Mouse (Mus musculus): ENCODE data around the gene Plac9a.

Gene Plac9a

DNA sequence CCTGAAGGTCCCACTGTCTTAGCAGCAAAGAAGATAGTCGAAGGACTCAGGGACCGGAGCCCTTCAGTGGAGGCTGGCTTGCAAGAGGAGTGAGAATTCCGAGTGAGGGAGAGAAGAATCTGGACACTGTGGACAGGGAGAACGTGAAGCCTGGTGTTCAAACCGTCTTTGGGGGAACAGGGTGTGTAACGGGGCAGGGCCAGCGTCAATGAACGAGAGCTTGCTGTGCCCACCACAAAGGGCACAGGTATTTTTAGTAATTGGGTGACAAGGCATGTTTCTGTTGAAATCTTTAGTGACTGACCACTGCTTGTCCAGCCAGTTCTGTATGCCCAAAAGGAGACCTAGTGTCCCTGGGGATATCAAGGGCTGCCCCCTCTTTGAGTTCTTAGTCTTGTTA lies 56.4 kb downstream of the Plac9a start:
- POLR2A ChIA-PET, result interaction anchor here in 2 of 4 experiments (1.1 to 6.1 kb wide), 6 partner anchors 11 to 23 kb away, joined by 3 to 63 read pairs (median 4); no protein-coding TSS in a partner anchor
- CTCF ChIA-PET, result interaction anchor here in 2 of 4 experiments (1.0 to 2.0 kb wide), 2 partner anchors 9 to 13 kb away, joined by 3 to 6 read pairs; no protein-coding TSS in a partner anchor

DNA sequence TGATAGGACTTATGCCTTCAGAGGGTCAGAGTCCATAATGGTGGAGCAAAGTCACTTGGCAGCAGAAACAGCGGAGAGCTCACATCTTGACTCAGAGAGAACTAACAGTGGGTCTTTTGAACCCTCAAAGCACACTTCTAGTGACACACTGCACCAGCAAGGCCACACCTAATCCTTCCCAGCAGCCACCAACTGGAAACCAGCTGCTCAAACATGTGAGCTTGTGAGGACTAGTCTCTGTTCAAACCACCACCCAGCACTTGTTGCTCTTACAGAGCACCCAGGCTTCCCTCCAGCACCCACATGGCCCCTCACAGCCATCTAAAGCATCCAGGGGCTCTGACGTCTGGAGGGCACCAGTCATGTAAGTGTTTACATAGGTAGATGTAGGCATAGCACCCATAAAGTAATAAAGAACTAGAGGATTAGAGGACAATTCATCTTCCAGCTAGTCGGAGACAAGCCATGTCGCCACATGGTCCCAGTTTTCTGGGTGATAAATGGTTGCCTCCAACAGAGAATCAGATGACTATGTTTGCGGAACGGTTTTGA lies 57.0 kb downstream of the Plac9a start:
- ChIA-PET CTCF (interaction anchor here (0.6 to 2.0 kb wide), 6 partner anchors 10 to 196 kb away, joined by 3 to 6 read pairs (median 4); no protein-coding TSS in a partner anchor), POLR2A (interaction anchor here in 2 of 4 experiments (1.1 to 6.1 kb wide), 11 partner anchors 10 to 68 kb away, joined by 3 to 63 read pairs (median 5); no protein-coding TSS in a partner anchor)

DNA sequence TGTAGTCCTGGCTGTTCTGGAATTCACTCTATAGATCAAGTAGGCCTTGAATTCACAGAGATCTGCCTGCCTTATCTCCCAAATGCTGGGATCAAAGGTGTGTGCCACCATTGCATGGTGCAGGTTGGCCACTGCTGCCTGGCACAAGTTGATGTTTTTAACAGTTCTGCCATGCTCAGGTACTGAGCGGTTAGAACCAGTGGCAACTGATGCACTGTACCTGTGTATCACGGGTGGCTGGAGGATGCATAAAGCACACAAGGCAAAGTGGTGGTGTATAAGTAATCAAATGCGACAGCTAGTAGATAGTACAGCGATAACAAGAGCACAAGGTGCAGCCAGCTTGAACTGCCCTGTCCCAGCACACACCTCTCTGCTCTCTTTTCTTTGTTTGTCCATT lies 58.5 kb downstream of the Plac9a start:
- POLR2A ChIA-PET, result interaction anchor here in 3 of 4 experiments (1.0 to 6.1 kb wide), 12 partner anchors 9 to 66 kb away, joined by 3 to 86 read pairs (median 5); no protein-coding TSS in a partner anchor
- CTCF ChIA-PET, result interaction anchor here in 2 of 4 experiments (1.5 to 2.0 kb wide), 3 partner anchors 11 to 12 kb away, joined by 5 to 6 read pairs (median 5); no protein-coding TSS in a partner anchor

DNA sequence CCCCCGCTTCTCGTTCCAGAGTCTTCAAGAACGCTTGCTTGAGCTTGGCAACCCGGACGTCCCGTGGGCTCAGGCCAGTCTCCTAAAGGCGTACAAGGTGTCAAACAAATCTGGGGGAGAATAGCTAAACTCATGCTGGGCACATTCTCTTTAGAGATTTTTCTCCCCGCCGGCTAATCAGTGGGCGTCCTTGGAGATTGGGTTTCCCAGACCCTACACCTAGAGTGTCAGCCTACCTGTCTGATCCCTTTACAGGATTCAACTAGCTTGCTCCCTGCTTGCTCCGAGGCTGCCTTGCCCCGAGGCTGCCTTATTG lies 60.3 kb downstream of the Plac9a start:
- CTCF ChIA-PET, result interaction anchor here in 3 of 4 experiments (0.5 to 2.2 kb wide), 9 partner anchors 10 to 277 kb away, joined by 3 to 20 read pairs (median 3); no protein-coding TSS in a partner anchor
- POLR2A ChIA-PET, result interaction anchor here (0.6 to 6.1 kb wide), 48 partner anchors 7 to 1127 kb away, joined by 3 to 86 read pairs (median 8); partner anchors contain the start of genes Ppif (in 1 of the 4), Slmap (in 1 of the 4) and Zcchc24 (in 1 of the 4)

DNA sequence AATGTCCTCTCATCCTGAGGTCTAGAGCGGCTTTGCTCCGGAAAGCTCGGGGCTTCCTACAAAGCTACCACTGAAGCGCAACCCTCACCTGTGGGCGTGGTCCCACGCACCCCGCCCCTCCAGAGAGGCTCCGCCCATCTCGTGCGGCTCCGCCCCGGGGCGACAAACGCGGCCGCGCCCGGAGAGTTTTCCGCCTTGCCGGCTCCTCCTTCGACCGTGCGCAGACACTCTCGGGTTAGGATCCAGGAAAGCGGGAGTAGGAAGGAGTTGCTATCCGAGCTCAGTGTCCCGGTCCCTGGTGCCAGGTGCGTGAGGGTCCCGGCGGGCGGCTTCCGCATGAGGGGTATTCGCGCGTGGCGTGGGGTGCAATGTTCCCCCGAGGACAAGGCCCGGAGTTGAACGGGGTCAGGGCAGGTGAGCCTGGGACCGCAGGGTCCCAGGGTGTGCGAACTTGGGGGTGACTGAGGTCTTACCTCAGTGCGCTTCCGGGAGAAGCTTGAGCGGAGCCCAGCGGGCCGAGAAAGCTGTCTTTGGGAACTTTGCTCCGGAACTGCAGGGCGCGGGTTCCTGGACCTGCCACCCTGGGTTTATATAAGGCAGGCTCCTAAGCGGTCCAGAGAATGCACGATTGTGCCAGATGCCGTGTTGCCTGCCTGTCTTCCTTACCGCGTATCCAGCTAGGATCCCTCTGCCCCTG lies 60.8 kb downstream of the Plac9a start, which contains the start of gene Anxa11:
Gene Anxa11 (plus strand): TSS at position 166 of the 697 bp plus-strand sequence.
- ChIA-PET CTCF (interaction anchor here (0.5 to 2.2 kb wide), 12 partner anchors 9 to 277 kb away, joined by 3 to 20 read pairs (median 4); no protein-coding TSS in a partner anchor), POLR2A (interaction anchor here (0.6 to 6.1 kb wide), 71 partner anchors 7 to 1588 kb away, joined by 3 to 86 read pairs (median 5); partner anchors contain the start of genes Ppif (in 1 of the 4), Slmap (in 1 of the 4) and Zcchc24 (in 1 of the 4))

DNA sequence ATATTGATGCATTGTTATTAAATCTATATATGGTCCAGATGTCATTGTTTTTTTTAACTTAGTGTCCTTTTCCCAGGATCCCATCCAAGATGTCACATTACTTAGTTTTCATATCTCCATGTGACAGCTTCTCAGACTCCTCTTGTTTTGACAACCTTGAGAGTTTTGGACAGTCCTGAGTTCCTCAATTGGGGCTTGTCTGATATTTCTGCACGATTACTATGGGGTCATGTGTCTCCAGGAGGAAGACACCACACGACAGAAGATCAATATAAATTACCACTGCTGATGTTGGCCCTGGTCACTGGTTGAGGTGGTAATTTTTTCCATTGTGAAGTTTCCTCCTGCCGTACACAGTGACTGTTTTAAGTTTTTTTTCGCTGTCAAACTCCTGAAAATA lies 61.3 kb downstream of the Plac9a start:
- ChIA-PET CTCF (interaction anchor here (0.7 to 2.2 kb wide), 7 partner anchors 9 to 276 kb away, joined by 3 to 20 read pairs (median 4); no protein-coding TSS in a partner anchor), POLR2A (interaction anchor here (0.7 to 6.1 kb wide), 64 partner anchors 7 to 1588 kb away, joined by 3 to 86 read pairs (median 5); partner anchors contain the start of genes Ppif (in 1 of the 4), Slmap (in 1 of the 4) and Zcchc24 (in 1 of the 4))

DNA sequence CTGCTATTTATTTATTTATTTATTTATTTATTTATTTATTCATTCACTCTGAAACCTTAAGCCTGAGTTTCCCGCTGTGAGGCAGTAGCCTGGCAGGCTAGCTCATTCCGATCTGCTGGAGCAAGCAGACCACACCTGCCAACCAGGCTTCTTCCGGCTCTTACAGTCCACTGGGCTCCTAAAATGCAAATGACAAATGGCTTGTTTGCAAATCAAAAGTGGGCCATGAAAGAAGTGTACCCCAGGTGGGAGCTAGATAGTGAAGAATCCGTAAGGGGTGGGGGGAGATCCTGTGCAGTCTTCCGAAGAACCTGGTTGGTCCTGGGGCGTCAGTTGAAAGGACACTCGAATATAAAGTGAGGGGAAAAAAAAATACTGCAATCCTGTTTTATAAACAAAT lies 61.9 kb downstream of the Plac9a start:
- CTCF ChIA-PET, result interaction anchor here in 3 of 4 experiments (0.7 to 1.4 kb wide), 4 partner anchors 8 to 92 kb away, joined by 3 to 4 read pairs (median 3); no protein-coding TSS in a partner anchor

DNA sequence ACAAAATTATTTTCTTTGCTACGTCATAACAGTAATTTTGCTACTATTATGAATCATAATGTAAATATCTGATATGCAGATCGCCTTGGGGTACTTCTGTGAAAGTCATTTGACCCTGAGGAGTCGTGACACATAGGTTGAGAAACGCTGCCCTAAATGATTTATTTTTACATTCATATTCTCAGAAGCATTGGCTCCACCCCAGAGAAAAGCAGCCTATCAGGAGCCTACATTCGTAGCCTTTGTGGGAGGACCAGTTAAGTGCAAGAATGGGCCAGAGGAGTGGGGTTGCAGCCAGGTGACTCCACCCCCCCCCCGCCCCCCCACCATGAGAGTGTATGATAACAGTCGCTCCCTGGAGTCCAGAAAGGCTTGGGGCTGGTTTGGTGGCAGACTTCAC lies 63.1 kb downstream of the Plac9a start:
- ChIA-PET CTCF (no interaction called here), POLR2A (interaction anchor here in 1 of 4 experiments (1.1 kb wide), 1 partner anchor 8 kb away, joined by 4 read pairs; no protein-coding TSS in a partner anchor)

More for the DNA sequence above, 61.9 kb downstream of the Plac9a start:
- POLR2A ChIA-PET, result interaction anchor here in 3 of 4 experiments (0.7 to 6.1 kb wide), 31 partner anchors 8 to 765 kb away, joined by 3 to 86 read pairs (median 5); partner anchors contain the start of gene Zcchc24 (in 1 of the 3)

DNA sequence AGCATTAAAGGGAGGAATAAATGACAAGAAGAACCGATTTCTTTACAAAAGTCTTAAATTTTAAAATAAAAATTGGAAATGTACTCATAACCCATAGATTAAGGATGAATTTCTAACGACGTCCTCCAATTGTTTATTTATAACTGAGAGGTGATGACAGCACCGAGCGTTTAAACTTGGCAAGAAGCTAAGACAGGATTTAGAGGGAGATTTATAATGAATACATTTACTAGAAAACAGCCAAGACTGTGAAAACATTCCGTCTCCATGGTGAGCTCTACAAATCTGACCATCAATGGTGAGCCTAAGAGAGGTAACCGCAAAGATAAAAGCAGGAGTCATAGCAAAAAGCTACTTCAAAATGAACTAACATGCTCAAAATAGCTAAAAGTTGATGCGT lies 64.5 kb downstream of the Plac9a start:
- ChIA-PET POLR2A (interaction anchor here in 3 of 4 experiments (0.6 to 1.2 kb wide), 6 partner anchors 8 to 1579 kb away, joined by 3 to 8 read pairs (median 4); no protein-coding TSS in a partner anchor), CTCF (interaction anchor here in 2 of 4 experiments (0.9 to 1.3 kb wide), 2 partner anchors 22 to 32 kb away, joined by 3 to 4 read pairs; no protein-coding TSS in a partner anchor)

All from embryonic stem cell, embryonic (primary cell).